Mouse (Mus musculus) kidney, adult 18-20 months (tissue): ENCODE results near the gene Far2.

Experiments used
- DNase-seq: peaks from one replicate; pipeline ENCODE4 v3.0.0; 2021

The Far2 gene

DNA sequence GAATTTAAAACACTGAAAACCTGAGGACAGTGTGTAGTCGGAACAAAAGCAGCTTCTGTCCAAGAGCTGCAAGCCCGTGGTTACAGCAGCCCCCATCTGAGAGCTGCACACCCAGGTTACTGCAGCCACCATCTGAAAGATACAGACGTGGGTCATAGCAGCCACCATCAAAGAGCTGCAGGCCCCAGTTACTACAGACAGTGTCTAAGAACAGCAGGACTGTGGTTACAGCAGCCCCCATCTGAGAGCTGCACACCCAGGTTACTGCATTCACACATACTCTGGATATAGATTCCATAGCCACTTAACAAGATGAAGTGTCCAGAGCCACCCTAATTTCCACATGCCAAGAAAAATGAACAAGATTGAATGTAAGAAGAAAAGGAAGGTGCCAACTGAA, 180.5 kb downstream of the Far2 start:
- DNase-seq = no peak
